Mouse (Mus musculus) cortical plate, adult 2 months (tissue): ENCODE data around the gene Magi1.

Experiments used
- CTCF ChIP-seq: fragments of 200-500 bp; IDR thresholded peaks from 2 replicates; pipeline ENCODE4 v1.5.1; 2011; ENCODE audit warnings: mild to moderate bottlenecking, control low read depth, low read length; ENCODE audit not compliant: insufficient read depth; ENCODE audit errors: extremely low read depth
- POLR2A ChIP-seq: fragments of 200-500 bp; IDR thresholded peaks from 2 replicates; pipeline ENCODE4 v1.6.1; 2011; ENCODE audit warnings: mild to moderate bottlenecking, low read length, control low read depth; ENCODE audit not compliant: insufficient read depth; ENCODE audit errors: extremely low read depth

GRCm38 (mm10) chr6:93717826-93718375, 565.8 kb downstream of the Magi1 start:
- 0 out of 2 replicates have a peak, but pooled peaks have one; percentile 3 for TF ChIP-seq POLR2A
- TF ChIP-seq CTCF: no peak
